Mouse (Mus musculus): ENCODE results near the gene Nos2. TPM values are rescaled to one million over a fixed set of nuclear protein-coding genes. Genes with fewer than 3 reads are reported as not detected.
A peak's percentile ranks its signal among the peaks of the same experiment; 100 is the strongest.

Gene Nos2
- polyA plus RNA-seq, 1 experiment from 2014 or later = 1.4 TPM

DNA sequence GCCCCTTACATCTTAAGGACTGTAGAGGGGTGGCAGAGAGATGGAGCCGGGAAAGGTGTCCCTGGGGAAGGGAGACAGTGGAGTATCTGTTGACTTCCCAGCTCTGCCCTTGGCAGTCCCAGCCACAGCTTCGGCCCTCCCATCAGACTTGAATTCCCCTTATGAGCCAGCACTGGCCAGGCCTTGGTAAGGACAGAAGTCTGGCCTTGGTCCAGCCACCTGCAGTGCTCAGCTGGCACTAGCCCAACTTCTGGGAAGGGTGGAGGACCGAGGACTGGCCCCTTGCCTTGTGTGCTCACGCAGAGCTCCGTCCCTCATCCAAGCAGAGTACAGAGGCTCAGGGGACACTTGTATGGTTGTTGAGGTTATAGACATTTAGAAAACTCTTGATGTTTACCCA is 8.8 kb downstream of the Nos2 start:
- Histone ChIP-seq H3K4me3 (ENCODE audit: control insufficient read depth in 1 of 2, insufficient read depth in 1 of 2, low read depth in 1 of 2, low read length in 2 of 2) (no peak overlapping the region), H3K27me3 (ENCODE audit: control insufficient read depth, insufficient read depth, low read length) (peaks cover 28% of the 10 kb centered on the region), H3K4me1 (ENCODE audit: control insufficient read depth in 2 of 2, insufficient read depth in 2 of 2, low read length in 2 of 2) (peaks cover 0 to 5% of the 10 kb centered on the region in 2 experiments; a peak in 3 of 4 replicates), H3K9ac (ENCODE audit: low read length) (no peak overlapping the region), H3K9me3 (ENCODE audit: control insufficient read depth, low read length) (no peaks in the 10 kb centered on the region), H3K4me2 (ENCODE audit: low read length) (no peak overlapping the region), H3K36me3 (ENCODE audit: control insufficient read depth, insufficient read depth, low read length) (no peaks in the 10 kb centered on the region), H3K27ac (replicated peaks in 1 of 2; ENCODE audit: control insufficient read depth in 1 of 2, insufficient read depth in 1 of 2, low read depth in 2 of 2, low read length in 2 of 2) (no peak overlapping the region)
- 17% methylated on average over 5 of the region's 5 CpGs for WGBS
- ATAC-seq (ENCODE audit: insufficient number of reproducible peaks, insufficient read depth, low FRiP score, low read depth) = no peak

DNA sequence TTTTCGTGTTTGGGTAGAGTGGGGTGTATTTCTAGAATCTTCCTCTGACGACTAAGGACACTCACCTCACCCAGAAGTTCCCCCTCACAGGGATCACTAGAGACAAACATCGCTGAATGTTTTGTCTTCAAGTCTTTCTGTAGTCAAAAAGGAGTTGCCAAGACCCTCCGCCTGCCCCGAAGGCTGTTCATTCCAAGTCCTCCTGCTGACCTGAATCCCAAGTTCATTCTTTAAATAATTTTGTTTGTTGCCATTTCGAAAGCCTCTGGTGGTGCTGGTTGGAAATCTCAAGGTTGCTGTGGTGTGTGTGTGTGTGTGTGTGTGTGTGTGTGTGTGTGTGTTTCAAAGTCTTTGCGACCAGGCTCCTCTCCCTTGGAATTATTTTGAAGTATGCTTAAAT is 13.7 kb downstream of the Nos2 start:
- Histone ChIP-seq H3K9ac (ENCODE audit: low read length) (no peak overlapping the region), H3K36me3 (ENCODE audit: control insufficient read depth, insufficient read depth, low read length) (no peaks in the 10 kb centered on the region), H3K27ac (replicated peaks in 1 of 2; ENCODE audit: control insufficient read depth in 1 of 2, insufficient read depth in 1 of 2, low read depth in 2 of 2, low read length in 2 of 2) (peak overlapping the region in 1 of 2 experiments; percentile 41; a peak in 1 of 4 replicates), H3K4me2 (ENCODE audit: low read length) (no peak overlapping the region), H3K4me1 (ENCODE audit: control insufficient read depth in 2 of 2, insufficient read depth in 2 of 2, low read length in 2 of 2) (peaks cover 0 to 2% of the 10 kb centered on the region in 2 experiments; a peak in 1 of 4 replicates), H3K27me3 (ENCODE audit: control insufficient read depth, insufficient read depth, low read length) (no peaks in the 10 kb centered on the region), H3K9me3 (ENCODE audit: control insufficient read depth, low read length) (no peaks in the 10 kb centered on the region), H3K4me3 (ENCODE audit: control insufficient read depth in 1 of 2, insufficient read depth in 1 of 2, low read depth in 1 of 2, low read length in 2 of 2) (no peak overlapping the region)
- no peak for ATAC-seq (ENCODE audit: insufficient number of reproducible peaks, insufficient read depth, low FRiP score, low read depth)
- WGBS = 82% methylated on average over 7 of the region's 7 CpGs

DNA sequence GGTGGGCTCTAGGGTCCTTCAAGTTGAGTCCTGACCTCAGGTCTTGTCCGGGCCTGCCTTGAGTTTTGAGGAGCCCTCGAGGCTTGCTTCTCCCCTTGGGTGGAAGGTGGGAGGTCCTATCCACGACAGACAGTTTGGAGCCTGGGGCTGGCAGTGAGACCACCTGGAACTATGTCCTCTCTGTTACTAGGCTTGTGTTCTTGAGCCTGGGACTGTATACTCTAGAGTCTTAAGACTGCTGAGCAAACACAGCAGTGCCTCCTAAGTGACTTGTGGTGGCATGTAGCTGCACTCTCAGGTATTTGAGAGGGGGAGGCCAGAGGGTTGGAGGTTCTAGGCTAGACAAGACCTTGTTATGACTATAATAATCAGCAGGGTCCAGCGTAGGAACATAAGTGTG is 14.1 kb downstream of the Nos2 start:
- Histone ChIP-seq H3K4me2 (ENCODE audit: low read length) (no peak overlapping the region), H3K9ac (ENCODE audit: low read length) (no peak overlapping the region), H3K27me3 (ENCODE audit: control insufficient read depth, insufficient read depth, low read length) (no peaks in the 10 kb centered on the region), H3K4me3 (ENCODE audit: control insufficient read depth in 1 of 2, insufficient read depth in 1 of 2, low read depth in 1 of 2, low read length in 2 of 2) (no peak overlapping the region), H3K4me1 (ENCODE audit: control insufficient read depth in 2 of 2, insufficient read depth in 2 of 2, low read length in 2 of 2) (no peaks in the 10 kb centered on the region), H3K9me3 (ENCODE audit: control insufficient read depth, low read length) (no peaks in the 10 kb centered on the region), H3K27ac (replicated peaks in 1 of 2; ENCODE audit: control insufficient read depth in 1 of 2, insufficient read depth in 1 of 2, low read depth in 2 of 2, low read length in 2 of 2) (peak overlapping the region; percentile 11 to 41; a peak in 2 of 4 replicates), H3K36me3 (ENCODE audit: control insufficient read depth, insufficient read depth, low read length) (no peaks in the 10 kb centered on the region)
- ATAC-seq (ENCODE audit: insufficient number of reproducible peaks, insufficient read depth, low FRiP score, low read depth) = no peak
- WGBS = 72% methylated on average over 4 of the region's 4 CpGs

DNA sequence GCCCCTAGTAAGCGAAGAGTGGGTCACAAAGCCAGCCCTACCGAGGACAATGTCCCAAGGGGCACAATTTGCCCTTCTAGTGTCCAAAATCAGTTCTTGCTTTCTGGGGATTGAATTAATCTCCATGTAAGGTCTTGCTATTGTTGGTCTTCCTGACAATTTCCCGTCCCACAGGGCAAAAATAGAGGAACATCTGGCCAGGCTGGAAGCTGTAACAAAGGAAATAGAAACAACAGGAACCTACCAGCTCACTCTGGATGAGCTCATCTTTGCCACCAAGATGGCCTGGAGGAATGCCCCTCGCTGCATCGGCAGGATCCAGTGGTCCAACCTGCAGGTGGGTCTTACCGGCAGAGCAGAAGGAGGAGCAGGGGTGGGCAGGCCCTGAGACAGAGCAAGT is 14.6 kb downstream of the Nos2 start:
- Histone ChIP-seq H3K4me2 (ENCODE audit: low read length) (no peak overlapping the region), H3K4me1 (ENCODE audit: control insufficient read depth in 2 of 2, insufficient read depth in 2 of 2, low read length in 2 of 2) (no peaks in the 10 kb centered on the region), H3K27ac (replicated peaks in 1 of 2; ENCODE audit: control insufficient read depth in 1 of 2, insufficient read depth in 1 of 2, low read depth in 2 of 2, low read length in 2 of 2) (peak overlapping the region; percentile 11 to 41; a peak in 1 of 4 replicates), H3K4me3 (ENCODE audit: control insufficient read depth in 1 of 2, insufficient read depth in 1 of 2, low read depth in 1 of 2, low read length in 2 of 2) (no peak overlapping the region), H3K36me3 (ENCODE audit: control insufficient read depth, insufficient read depth, low read length) (no peaks in the 10 kb centered on the region), H3K9ac (ENCODE audit: low read length) (no peak overlapping the region), H3K27me3 (ENCODE audit: control insufficient read depth, insufficient read depth, low read length) (no peaks in the 10 kb centered on the region), H3K9me3 (ENCODE audit: control insufficient read depth, low read length) (no peaks in the 10 kb centered on the region)
- WGBS = 68% methylated on average over 6 of the region's 6 CpGs
- no peak for ATAC-seq (ENCODE audit: insufficient number of reproducible peaks, insufficient read depth, low FRiP score, low read depth)

DNA sequence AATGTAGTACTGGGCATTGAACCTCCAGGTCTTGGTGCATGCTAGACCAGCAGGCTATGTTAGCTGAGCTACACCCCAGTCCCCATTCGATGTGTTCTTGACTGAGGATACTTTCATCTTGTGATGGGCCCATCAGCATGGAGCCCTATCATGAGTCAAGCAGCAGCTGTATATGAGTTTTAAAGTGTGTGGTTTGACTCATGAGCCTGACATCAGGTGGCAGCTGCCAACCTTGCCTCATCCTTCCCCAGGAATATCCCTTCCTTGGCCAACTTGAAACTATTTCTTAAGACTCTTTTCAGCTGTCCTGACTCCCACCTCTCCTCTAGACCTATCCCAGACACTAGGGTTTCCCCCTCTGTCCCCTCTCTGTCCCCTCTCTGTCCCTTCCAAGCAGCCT is 22.5 kb downstream of the Nos2 start:
- H3K36me3 ChIP-seq (ENCODE audit: control insufficient read depth, insufficient read depth, low read length) = no peaks in the 10 kb centered on the region
- no peak for ATAC-seq (ENCODE audit: insufficient number of reproducible peaks, insufficient read depth, low FRiP score, low read depth)
- WGBS = 78% methylated on average over 1 of the region's 1 CpGs
- no peak overlapping the region for H3K4me2 ChIP-seq (ENCODE audit: low read length)
- H3K9me3 ChIP-seq (ENCODE audit: control insufficient read depth, low read length) = no peaks in the 10 kb centered on the region
- no peak overlapping the region for H3K9ac ChIP-seq (ENCODE audit: low read length)
- H3K4me1 ChIP-seq (ENCODE audit: control insufficient read depth in 2 of 2, insufficient read depth in 2 of 2, low read length in 2 of 2) = no peaks in the 10 kb centered on the region
- H3K27ac ChIP-seq (replicated peaks in 1 of 2; ENCODE audit: control insufficient read depth in 1 of 2, insufficient read depth in 1 of 2, low read depth in 2 of 2, low read length in 2 of 2) = no peak overlapping the region
- H3K4me3 ChIP-seq (ENCODE audit: control insufficient read depth in 1 of 2, insufficient read depth in 1 of 2, low read depth in 1 of 2, low read length in 2 of 2) = no peak overlapping the region
- no peaks in the 10 kb centered on the region for H3K27me3 ChIP-seq (ENCODE audit: control insufficient read depth, insufficient read depth, low read length)

DNA sequence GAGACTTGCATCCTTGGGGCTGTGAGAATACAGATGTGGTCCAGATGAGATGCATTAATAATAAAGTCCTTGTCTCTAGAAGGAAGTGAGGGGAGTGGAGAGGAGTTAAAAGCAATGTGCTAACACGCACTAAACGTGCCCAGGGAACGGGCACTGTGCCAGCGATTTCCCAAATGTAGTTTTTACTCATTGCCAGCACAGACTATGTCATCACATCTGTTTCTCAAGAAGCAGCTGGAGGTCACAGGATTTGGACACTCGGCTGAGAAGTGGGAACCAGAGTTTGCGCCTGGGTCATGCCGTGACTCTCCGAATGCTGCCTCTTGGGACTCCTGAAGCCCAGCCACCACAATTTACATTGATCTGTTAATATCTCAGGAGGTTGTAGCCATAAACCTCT is 29.8 kb downstream of the Nos2 start:
- no peak overlapping the region for H3K4me2 ChIP-seq (ENCODE audit: low read length)
- 66% methylated on average over 8 of the region's 8 CpGs for WGBS
- H3K4me1 ChIP-seq (ENCODE audit: control insufficient read depth in 2 of 2, insufficient read depth in 2 of 2, low read length in 2 of 2) = no peaks in the 10 kb centered on the region; a peak in 1 of 4 replicates
- H3K27me3 ChIP-seq (ENCODE audit: control insufficient read depth, insufficient read depth, low read length) = peaks cover 28% of the 10 kb centered on the region
- no peak overlapping the region for H3K4me3 ChIP-seq (ENCODE audit: control insufficient read depth in 1 of 2, insufficient read depth in 1 of 2, low read depth in 1 of 2, low read length in 2 of 2)
- ATAC-seq (ENCODE audit: insufficient number of reproducible peaks, insufficient read depth, low FRiP score, low read depth) = no peak
- no peaks in the 10 kb centered on the region for H3K36me3 ChIP-seq (ENCODE audit: control insufficient read depth, insufficient read depth, low read length)
- H3K9me3 ChIP-seq (ENCODE audit: control insufficient read depth, low read length) = no peaks in the 10 kb centered on the region
- H3K27ac ChIP-seq (replicated peaks in 1 of 2; ENCODE audit: control insufficient read depth in 1 of 2, insufficient read depth in 1 of 2, low read depth in 2 of 2, low read length in 2 of 2) = no peak overlapping the region
- no peak overlapping the region for H3K9ac ChIP-seq (ENCODE audit: low read length)

DNA sequence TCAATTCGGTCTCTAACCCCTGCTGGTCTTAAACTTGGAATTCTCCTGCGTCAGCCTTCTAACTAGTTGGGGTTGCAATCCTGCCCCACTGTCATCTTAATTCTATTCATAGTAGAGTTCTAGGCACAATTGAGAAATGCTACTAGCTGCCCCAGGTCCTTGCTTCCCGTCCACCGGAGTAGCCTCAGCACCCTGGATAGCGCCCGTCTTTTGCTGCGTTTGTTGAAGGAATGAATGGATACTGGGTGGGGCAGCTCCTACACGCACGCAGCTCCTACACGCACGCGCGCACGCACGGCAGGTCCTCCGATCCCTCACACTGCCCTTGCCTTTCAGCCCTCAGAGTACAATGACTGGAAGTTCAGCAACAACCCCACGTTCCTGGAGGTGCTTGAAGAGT is 31.9 kb downstream of the Nos2 start:
- Histone ChIP-seq H3K4me3 (ENCODE audit: control insufficient read depth in 1 of 2, insufficient read depth in 1 of 2, low read depth in 1 of 2, low read length in 2 of 2) (no peak overlapping the region), H3K4me1 (ENCODE audit: control insufficient read depth in 2 of 2, insufficient read depth in 2 of 2, low read length in 2 of 2) (no peaks in the 10 kb centered on the region; a peak in 1 of 4 replicates), H3K27me3 (ENCODE audit: control insufficient read depth, insufficient read depth, low read length) (peaks cover 34% of the 10 kb centered on the region), H3K9ac (ENCODE audit: low read length) (no peak overlapping the region), H3K36me3 (ENCODE audit: control insufficient read depth, insufficient read depth, low read length) (no peaks in the 10 kb centered on the region), H3K27ac (replicated peaks in 1 of 2; ENCODE audit: control insufficient read depth in 1 of 2, insufficient read depth in 1 of 2, low read depth in 2 of 2, low read length in 2 of 2) (no peak overlapping the region), H3K4me2 (ENCODE audit: low read length) (no peak overlapping the region; the same call in 1 of the 2 replicates), H3K9me3 (ENCODE audit: control insufficient read depth, low read length) (no peaks in the 10 kb centered on the region)
- ATAC-seq (ENCODE audit: insufficient number of reproducible peaks, insufficient read depth, low FRiP score, low read depth) = no peak
- WGBS = 9% methylated on average over 17 of the region's 17 CpGs

DNA sequence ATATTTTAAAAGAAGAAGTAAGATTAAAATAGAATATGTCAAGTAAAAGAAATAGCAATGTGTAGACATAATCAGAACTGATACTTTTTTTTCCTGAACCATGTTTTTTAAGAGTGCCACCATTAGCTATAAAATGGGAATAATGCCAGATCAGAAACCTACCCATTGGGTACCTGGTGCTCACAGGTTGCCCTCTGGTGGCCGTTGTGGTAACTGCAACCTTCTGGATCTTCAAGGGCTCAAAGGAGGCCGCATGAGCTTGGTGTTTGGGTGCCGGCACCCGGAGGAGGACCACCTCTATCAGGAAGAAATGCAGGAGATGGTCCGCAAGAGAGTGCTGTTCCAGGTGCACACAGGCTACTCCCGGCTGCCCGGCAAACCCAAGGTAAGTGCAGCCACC is 35.7 kb downstream of the Nos2 start:
- no peaks in the 10 kb centered on the region; a peak in 1 of 4 replicates for H3K4me1 ChIP-seq (ENCODE audit: control insufficient read depth in 2 of 2, insufficient read depth in 2 of 2, low read length in 2 of 2)
- H3K36me3 ChIP-seq (ENCODE audit: control insufficient read depth, insufficient read depth, low read length) = no peaks in the 10 kb centered on the region
- ATAC-seq (ENCODE audit: insufficient number of reproducible peaks, insufficient read depth, low FRiP score, low read depth) = no peak
- H3K4me2 ChIP-seq (ENCODE audit: low read length) = no peak overlapping the region
- WGBS = 7% methylated on average over 7 of the region's 7 CpGs
- H3K27me3 ChIP-seq (ENCODE audit: control insufficient read depth, insufficient read depth, low read length) = peaks cover 36% of the 10 kb centered on the region
- H3K27ac ChIP-seq (replicated peaks in 1 of 2; ENCODE audit: control insufficient read depth in 1 of 2, insufficient read depth in 1 of 2, low read depth in 2 of 2, low read length in 2 of 2) = no peak overlapping the region
- H3K9me3 ChIP-seq (ENCODE audit: control insufficient read depth, low read length) = no peaks in the 10 kb centered on the region
- H3K9ac ChIP-seq (ENCODE audit: low read length) = no peak overlapping the region
- no peak overlapping the region for H3K4me3 ChIP-seq (ENCODE audit: control insufficient read depth in 1 of 2, insufficient read depth in 1 of 2, low read depth in 1 of 2, low read length in 2 of 2)
